Mouse (Mus musculus) kidney, adult 2 months (tissue): ENCODE data around the gene Ankrd66.

ENCODE experiments used
- CTCF ChIP-seq: fragments of 200-500 bp; conservative IDR thresholded peaks from 2 replicates; pipeline ENCODE4 v1.5.1; 2011; ENCODE audit warnings: low read depth, mild to moderate bottlenecking, control low read depth, low read length, moderate library complexity, mixed read lengths; ENCODE audit not compliant: insufficient read depth, insufficient read length
- POLR2A ChIP-seq: fragments of 200-500 bp; IDR thresholded peaks from one replicate; pipeline ENCODE4 v1.6.1; 2011; ENCODE audit warnings: low read depth, low read length, control low read depth

DNA sequence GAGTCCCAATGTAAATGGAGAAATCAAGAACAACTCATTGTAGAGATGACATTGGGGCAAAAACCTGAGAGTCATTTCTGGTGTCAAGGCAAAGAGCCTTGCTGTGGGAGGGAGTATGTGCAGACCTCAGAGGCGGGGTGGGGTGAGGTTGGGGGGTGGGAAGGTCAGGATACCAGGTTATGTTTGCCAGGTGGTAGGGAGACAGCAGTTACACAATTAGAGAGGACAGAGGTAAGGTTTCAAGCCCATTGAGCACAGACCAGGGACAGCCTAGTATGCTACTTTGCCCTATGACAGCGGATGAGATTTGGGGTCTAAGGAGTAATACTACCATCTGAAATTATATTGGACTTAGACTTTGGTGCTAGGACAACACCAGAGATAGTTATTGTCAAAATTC, 43.8 kb upstream of the Ankrd66 start:
- TF ChIP-seq POLR2A (no peak), CTCF (no peak)
